Mouse (Mus musculus) CH12.LX (cell line): Measurements from ENCODE around the gene Daglb. TPM values are rescaled to one million over a fixed set of nuclear protein-coding genes. Genes with fewer than 3 reads are reported as not detected.
A peak's percentile ranks its signal among the peaks of the same experiment; 100 is the strongest.

Experiments
- DNase-seq: peaks from one replicate; pipeline ENCODE4 v3.0.0-alpha.2; 2013; ENCODE audit errors: extremely low read depth
- H3K27ac ChIP-seq: 2 replicates; pipeline ENCODE4 v1.5.1; 2012; ENCODE audit warnings: low read depth, mild to moderate bottlenecking, control low read depth, moderate library complexity; ENCODE audit not compliant: insufficient read depth
- H3K27me3 ChIP-seq: replicated peaks from 2 replicates; pipeline ENCODE3; 2012; ENCODE audit warnings: inconsistent platforms
- H3K36me3 ChIP-seq, 2 experiments: replicated peaks in 1 of 2; 2 replicates each; pipeline versions ENCODE3 to v1.6.1; 2012; ENCODE audit warnings: inconsistent platforms in 1 of 2, low read length in 1 of 2, mild to moderate bottlenecking in 1 of 2, mixed read lengths in 1 of 2, moderate library complexity in 1 of 2; ENCODE audit not compliant: control insufficient read depth in 1 of 2, insufficient read depth in 1 of 2
- H3K4me1 ChIP-seq, 2 experiments: 2 replicates each; pipeline ENCODE4 v1.6.1; 2012; ENCODE audit warnings: inconsistent platforms in 1 of 2, moderate library complexity in 1 of 2; ENCODE audit not compliant: insufficient read depth in 2 of 2, control insufficient read depth in 1 of 2
- H3K4me2 ChIP-seq: 2 replicates; pipeline ENCODE4 v1.6.1; 2012; ENCODE audit warnings: low read depth, mild to moderate bottlenecking, control low read depth; ENCODE audit not compliant: poor library complexity, insufficient read depth, severe bottlenecking
- H3K4me3 ChIP-seq, 3 experiments: fragments of 150-350 bp in 1 of 3; sonication (generic) in 1 of 3; replicated peaks in 1 of 3; 2 replicates each; pipeline versions ENCODE3 to v1.5.1; 2011 to 2012; ENCODE audit warnings: low read depth in 2 of 3, low read length in 2 of 3, mild to moderate bottlenecking in 2 of 3, moderate library complexity in 2 of 3, control low read depth in 1 of 3, improper control_type of control experiment in 1 of 3, inconsistent platforms in 1 of 3, mixed read lengths in 1 of 3; ENCODE audit not compliant: poor library complexity in 1 of 3
- H3K79me2 ChIP-seq: replicated peaks from 2 replicates; pipeline ENCODE4 v1.6.1; 2012; ENCODE audit warnings: mild to moderate bottlenecking, moderate library complexity; ENCODE audit not compliant: control insufficient read depth, poor library complexity, insufficient read depth, severe bottlenecking; ENCODE audit errors: extremely low read depth
- H3K9ac ChIP-seq: 2 replicates; pipeline ENCODE4 v1.6.1; 2012; ENCODE audit warnings: low read depth, mild to moderate bottlenecking, control low read depth, moderate library complexity; ENCODE audit not compliant: insufficient read depth
- H3K9me3 ChIP-seq: replicated peaks from 2 replicates; pipeline ENCODE3; 2012; ENCODE audit warnings: low read length, inconsistent platforms, mixed read lengths
- CHD2 ChIP-seq: IDR thresholded peaks from 2 replicates; pipeline ENCODE4 v1.6.1; 2011; ENCODE audit warnings: low read length, improper control_type of control experiment
- CTCF ChIP-seq, 2 experiments: IDR thresholded peaks in 1 of 2; conservative IDR thresholded peaks in 1 of 2; 2 replicates each; pipeline ENCODE4 v1.5.1; 2011 to 2012; ENCODE audit warnings: low read depth in 2 of 2, low read length in 2 of 2, improper control_type of control experiment in 1 of 2, inconsistent platforms in 1 of 2, mild to moderate bottlenecking in 1 of 2, moderate library complexity in 1 of 2
- EP300 ChIP-seq: IDR thresholded peaks from 2 replicates; pipeline ENCODE4 v1.6.1; 2011; ENCODE audit warnings: low read length, improper control_type of control experiment
- MAFK ChIP-seq: IDR thresholded peaks from 2 replicates; pipeline ENCODE4 v1.6.1; 2011; ENCODE audit warnings: low read length, improper control_type of control experiment; ENCODE audit not compliant: insufficient replicate concordance
- MEF2A ChIP-seq: IDR thresholded peaks from 2 replicates; pipeline ENCODE4 v1.6.1; 2014; ENCODE audit warnings: low read depth, mild to moderate bottlenecking, inconsistent platforms, low read length, improper control_type of control experiment, borderline replicate concordance
- NRF1 ChIP-seq: IDR thresholded peaks from 2 replicates; pipeline ENCODE4 v1.6.1; 2014; ENCODE audit warnings: low read depth, mild to moderate bottlenecking, inconsistent platforms, low read length, improper control_type of control experiment, moderate library complexity
- PAX5 ChIP-seq: IDR thresholded peaks from 2 replicates; pipeline ENCODE4 v1.6.1; 2012; ENCODE audit warnings: low read length, inconsistent platforms, mixed read lengths
- POLR2A ChIP-seq: IDR thresholded peaks from 2 replicates; pipeline ENCODE4 v1.6.1; 2011; ENCODE audit warnings: low read depth, mild to moderate bottlenecking, improper control_type of control experiment, low read length
- RAD21 ChIP-seq: IDR thresholded peaks from 2 replicates; pipeline ENCODE4 v1.6.1; 2011; ENCODE audit warnings: low read depth, mild to moderate bottlenecking, low read length, improper control_type of control experiment, moderate library complexity
- SMC3 ChIP-seq: IDR thresholded peaks from 2 replicates; pipeline ENCODE4 v1.6.1; 2011; ENCODE audit warnings: low read depth, low read length, improper control_type of control experiment
- TBP ChIP-seq: conservative IDR thresholded peaks from 2 replicates; pipeline ENCODE4 v1.6.1; 2011; ENCODE audit warnings: low read depth, low read length, improper control_type of control experiment
- USF2 ChIP-seq: conservative IDR thresholded peaks from 2 replicates; pipeline ENCODE4 v1.6.1; 2011; ENCODE audit warnings: low read depth, low read length, improper control_type of control experiment
- dilution Hi-C: fragments of 300-500 bp; cut with MboI; formaldehyde crosslinking; loops from 2 replicates; pipeline ENCODE4 v1.14.3; 2020; ENCODE audit warnings: low sequenced_read_pairs; ENCODE audit not compliant: extremely low pct_unique_long_range_greater_than_20kb, extremely low pct_ligation_motif_present
- in situ Hi-C: fragments of 300-500 bp; cut with MboI; formaldehyde crosslinking; loops from 3 replicates; pipeline ENCODE4 v1.14.3; 2019; ENCODE audit warnings: low sequenced_read_pairs, low pct_ligation_motif_present, low pct_unique_long_range_greater_than_20kb, mixed read lengths
- polyA plus RNA-seq: library from polyadenylated mRNA; unstranded; fragments of >175 nt; gene quantifications from 2 replicates; pipeline ENCODE4 v1.2.1, GENCODE M21; 2012; ENCODE audit warnings: low read depth; ENCODE audit not compliant: insufficient read length
- total RNA-seq, 2 experiments: library from RNA; depleted of rRNA; stranded (reverse); fragments of 300-350 nt in 1 of 2; fragments of >200 nt in 1 of 2; gene quantifications; 2 replicates each; pipeline ENCODE4 v1.2.3; 2012 to 2014

The Daglb gene
- total and polyA plus RNA-seq, 3 experiments, result 10.4 to 11.9 (median 11.4) TPM

- peaks cover 8 to 27% of the 10 kb centered on the region in 2 experiments for H3K4me1 ChIP-seq
- H3K27ac ChIP-seq, result no peak overlapping the region
- H3K36me3 ChIP-seq, result peaks cover 33 to 84% of the 10 kb centered on the region in 2 experiments
- dilution Hi-C loops, result no loop called here
- peak; percentile 53 for DNase-seq
- no peak overlapping the region for H3K4me2 ChIP-seq
- no peaks in the 10 kb centered on the region for H3K27me3 ChIP-seq
- no peak overlapping the region for H3K4me3 ChIP-seq
- no peak for TF ChIP-seq NRF1
- TF ChIP-seq POLR2A, result no peak
- TF ChIP-seq TBP, result no peak
- TF ChIP-seq MAFK, result no peak
- peak; percentile 76; the same call in 1 of the 2 replicates for TF ChIP-seq MEF2A
- no peak for TF ChIP-seq USF2
- no peak for TF ChIP-seq CHD2
- TF ChIP-seq EP300, result 0 out of 2 replicates have a peak, but pooled peaks have one; percentile 15
- no peak for TF ChIP-seq PAX5
- TF ChIP-seq, all 38 proteins: peak for 2
- no peak overlapping the region for H3K9ac ChIP-seq
- no peaks in the 10 kb centered on the region for H3K9me3 ChIP-seq
- H3K79me2 ChIP-seq, result no peaks in the 10 kb centered on the region
- in situ Hi-C loops, result no loop called here
These were observed 28.8 kb downstream of the Daglb start for GRCm38 (mm10) chr5:143493163-143493562.

GRCm38 (mm10) chr5:143495708-143496107, 31.3 kb downstream of the Daglb start:
- no peak for TF ChIP-seq RAD21
- H3K27me3 ChIP-seq, result no peaks in the 10 kb centered on the region
- H3K9ac ChIP-seq, result no peak overlapping the region
- peaks cover 5 to 27% of the 10 kb centered on the region in 2 experiments for H3K4me1 ChIP-seq
- in situ Hi-C loops, result no loop called here
- no peak overlapping the region for H3K27ac ChIP-seq
- dilution Hi-C loops, result no loop called here
- H3K4me2 ChIP-seq, result no peak overlapping the region
- H3K79me2 ChIP-seq, result no peaks in the 10 kb centered on the region
- DNase-seq, result no peak
- peaks cover 32 to 80% of the 10 kb centered on the region in 2 experiments for H3K36me3 ChIP-seq
- no peak overlapping the region for H3K4me3 ChIP-seq
- no peaks in the 10 kb centered on the region for H3K9me3 ChIP-seq

GRCm38 (mm10) chr5:143497451-143497850, 33.1 kb downstream of the Daglb start:
- in situ Hi-C loops (no loop called here), dilution Hi-C loops (no loop called here)

More at GRCm38 (mm10) chr5:143497451-143497850, 33.1 kb downstream of the Daglb start:
- H3K36me3 ChIP-seq, result peaks cover 29 to 80% of the 10 kb centered on the region in 2 experiments
- H3K4me3 ChIP-seq, result no peak overlapping the region
- H3K79me2 ChIP-seq, result no peaks in the 10 kb centered on the region
- H3K27me3 ChIP-seq, result no peaks in the 10 kb centered on the region
- DNase-seq, result no peak
- TF ChIP-seq SMC3 (peak; percentile 22; the same call in 1 of the 2 replicates), CTCF (conservative IDR thresholded peaks at IDR 0.05 in 1 of 2, IDR thresholded peaks at IDR 0.05 in 1 of 2; ENCODE audit: low read depth in 2 of 2, low read length in 2 of 2) (peak in 1 of 2 experiments; percentile 35; a peak in 1 of 4 replicates), EP300 (no peak)
- H3K27ac ChIP-seq, result no peak overlapping the region
- H3K4me2 ChIP-seq, result no peak overlapping the region
- no peak overlapping the region for H3K9ac ChIP-seq
- H3K9me3 ChIP-seq, result no peaks in the 10 kb centered on the region
- peaks cover 5 to 24% of the 10 kb centered on the region in 2 experiments for H3K4me1 ChIP-seq
